Mouse (Mus musculus): ENCODE results near the gene Olfr132. TPM values are rescaled to one million over a fixed set of nuclear protein-coding genes. Genes with fewer than 3 reads are reported as not detected.
"Not testable (repeated sequence)": the region's sequence is repeated elsewhere in the genome, so short reads cannot be mapped to it uniquely, and the experiment has no call there.

Gene Olfr132
- not detected in 2 replicates for polyA plus RNA-seq (2012; rRNA removed)

GRCm38 (mm10) chr17:38134426-38134825 is at the start of gene Olfr132:
Olfr132 (minus strand) TSS chr17:38134526.
- no peak within 1 kb of the TSS for H3K27ac ChIP-seq (ENCODE audit: insufficient read depth, low read length)
- no peak within 1 kb of the TSS for H3K4me3 ChIP-seq (replicated peaks; ENCODE audit: insufficient read depth, low read depth, low read length)
- no peaks in the 10 kb centered on the region for H3K27me3 ChIP-seq (ENCODE audit: control insufficient read depth, insufficient read depth, low read length)
- no peak for DNase-seq
- TF ChIP-seq CTCF (IDR thresholded peaks at IDR 0.05; ENCODE audit: borderline replicate concordance, insufficient read depth, low read depth, low read length) (no peak), POLR2A (IDR thresholded peaks at IDR 0.05; ENCODE audit: borderline replicate concordance, insufficient read depth, low read length) (no peak)
- 64% methylated on average over 1 of the region's 1 CpGs for WGBS
- no peaks in the 10 kb centered on the region for H3K4me1 ChIP-seq (ENCODE audit: control insufficient read depth, insufficient read depth, low read length)

GRCm38 (mm10) chr17:38171088-38171487 is 36.8 kb upstream of the Olfr132 start, which contains the start of gene Olfr134:
Olfr134 (plus strand) TSS chr17:38171388.
- DNase-seq: no peak
- H3K4me1 ChIP-seq (ENCODE audit: control insufficient read depth, insufficient read depth, low read length): no peaks in the 10 kb centered on the region
- H3K27ac ChIP-seq (ENCODE audit: insufficient read depth, low read length): no peak within 1 kb of the TSS
- no peaks in the 10 kb centered on the region for H3K27me3 ChIP-seq (ENCODE audit: control insufficient read depth, insufficient read depth, low read length)
- no peak for TF ChIP-seq POLR2A (IDR thresholded peaks at IDR 0.05; ENCODE audit: borderline replicate concordance, insufficient read depth, low read length)
- TF ChIP-seq CTCF (IDR thresholded peaks at IDR 0.05; ENCODE audit: borderline replicate concordance, insufficient read depth, low read depth, low read length): no peak
- WGBS: 55% methylated on average over 3 of the region's 3 CpGs
- no peak within 1 kb of the TSS for H3K4me3 ChIP-seq (replicated peaks; ENCODE audit: insufficient read depth, low read depth, low read length)

- no peak for DNase-seq
- Histone ChIP-seq H3K27ac (ENCODE audit: insufficient read depth, low read length) (no peak within 1 kb of the TSS), H3K4me1 (ENCODE audit: control insufficient read depth, insufficient read depth, low read length) (no peaks in the 10 kb centered on the region), H3K27me3 (ENCODE audit: control insufficient read depth, insufficient read depth, low read length) (no peaks in the 10 kb centered on the region), H3K4me3 (replicated peaks; ENCODE audit: insufficient read depth, low read depth, low read length) (no peak within 1 kb of the TSS)
- TF ChIP-seq CTCF (IDR thresholded peaks at IDR 0.05; ENCODE audit: borderline replicate concordance, insufficient read depth, low read depth, low read length) (no peak), POLR2A (IDR thresholded peaks at IDR 0.05; ENCODE audit: borderline replicate concordance, insufficient read depth, low read length) (no peak)
- WGBS: 5% methylated on average over 2 of the region's 2 CpGs
Observed at GRCm38 (mm10) chr17:38144981-38145380, 10.7 kb upstream of the Olfr132 start, which contains the start of gene Olfr133. Olfr133 (plus strand) TSS chr17:38145281.

GRCm38 (mm10) chr17:38125371-38125770 is 9.0 kb downstream of the Olfr132 start:
- H3K27ac ChIP-seq (ENCODE audit: insufficient read depth, low read length); H3K4me1 ChIP-seq (ENCODE audit: control insufficient read depth, insufficient read depth, low read length); DNase-seq; H3K27me3 ChIP-seq (ENCODE audit: control insufficient read depth, insufficient read depth, low read length); H3K4me3 ChIP-seq (replicated peaks; ENCODE audit: insufficient read depth, low read depth, low read length): not testable (repeated sequence)
- WGBS: 60% methylated on average over 3 of the region's 3 CpGs

- DNase-seq; H3K4me3 ChIP-seq (replicated peaks; ENCODE audit: insufficient read depth, low read depth, low read length); H3K27ac ChIP-seq (ENCODE audit: insufficient read depth, low read length); H3K4me1 ChIP-seq (ENCODE audit: control insufficient read depth, insufficient read depth, low read length); H3K27me3 ChIP-seq (ENCODE audit: control insufficient read depth, insufficient read depth, low read length): not testable (repeated sequence)
- 90% methylated on average over 1 of the region's 1 CpGs for WGBS
Observed at GRCm38 (mm10) chr17:38124199-38124598, 10.1 kb downstream of the Olfr132 start.

- no peaks in the 10 kb centered on the region for H3K4me1 ChIP-seq (ENCODE audit: control insufficient read depth, insufficient read depth, low read length)
- DNase-seq: no peak
- no peaks in the 10 kb centered on the region for H3K27me3 ChIP-seq (ENCODE audit: control insufficient read depth, insufficient read depth, low read length)
- no peak within 1 kb of the TSS for H3K4me3 ChIP-seq (replicated peaks; ENCODE audit: insufficient read depth, low read depth, low read length)
- no peak within 1 kb of the TSS for H3K27ac ChIP-seq (ENCODE audit: insufficient read depth, low read length)
- TF ChIP-seq POLR2A (IDR thresholded peaks at IDR 0.05; ENCODE audit: borderline replicate concordance, insufficient read depth, low read length) (no peak), CTCF (IDR thresholded peaks at IDR 0.05; ENCODE audit: borderline replicate concordance, insufficient read depth, low read depth, low read length) (no peak)
Observed at GRCm38 (mm10) chr17:38088593-38088992, 45.7 kb downstream of the Olfr132 start, which contains the start of gene Olfr131. Olfr131 (minus strand) TSS chr17:38088693.

GRCm38 (mm10) chr17:38082364-38082763 is 52.0 kb downstream of the Olfr132 start:
- Histone ChIP-seq H3K4me3 (replicated peaks; ENCODE audit: insufficient read depth, low read depth, low read length) (no peak overlapping the region), H3K27ac (ENCODE audit: insufficient read depth, low read length) (no peak overlapping the region), H3K4me1 (ENCODE audit: control insufficient read depth, insufficient read depth, low read length) (no peaks in the 10 kb centered on the region), H3K27me3 (ENCODE audit: control insufficient read depth, insufficient read depth, low read length) (no peaks in the 10 kb centered on the region)
- WGBS: 78% methylated on average over 4 of the region's 4 CpGs
- no peak for DNase-seq
- TF ChIP-seq POLR2A (IDR thresholded peaks at IDR 0.05; ENCODE audit: borderline replicate concordance, insufficient read depth, low read length) (no peak), CTCF (IDR thresholded peaks at IDR 0.05; ENCODE audit: borderline replicate concordance, insufficient read depth, low read depth, low read length) (no peak)

Other genes starting within 250 kb of the Olfr132 start
- gene Olfr127, start 234.1 kb downstream of the Olfr132 start, polyA plus RNA-seq (2012; rRNA removed): not detected in 2 replicates
- gene Olfr128, start 214.0 kb downstream of the Olfr132 start, polyA plus RNA-seq (2012; rRNA removed): not detected in 2 replicates
- gene Olfr761, start 181.4 kb downstream of the Olfr132 start, polyA plus RNA-seq (2012; rRNA removed): not detected in 2 replicates
- not detected in 2 replicates for gene Olfr129, start 74.4 kb downstream of the Olfr132 start, polyA plus RNA-seq (2012; rRNA removed)
- gene Olfr130, start 70.6 kb downstream of the Olfr132 start, polyA plus RNA-seq (2012; rRNA removed): not detected in 2 replicates
- gene Olfr131, start 45.8 kb downstream of the Olfr132 start, polyA plus RNA-seq (2012; rRNA removed): not detected in 2 replicates
- not detected in 2 replicates for gene Olfr133, start 10.8 kb upstream of the Olfr132 start, polyA plus RNA-seq (2012; rRNA removed)
- not detected in 2 replicates for gene Olfr134, start 36.9 kb upstream of the Olfr132 start, polyA plus RNA-seq (2012; rRNA removed)
- gene Olfr135, start 69.8 kb upstream of the Olfr132 start, polyA plus RNA-seq (2012; rRNA removed): not detected in 2 replicates
- not detected in 2 replicates for gene Olfr138, start 126.5 kb upstream of the Olfr132 start, polyA plus RNA-seq (2012; rRNA removed)
- not detected in 2 replicates for gene Olfr137, start 173.0 kb upstream of the Olfr132 start, polyA plus RNA-seq (2012; rRNA removed)
- not detected in 2 replicates for gene Olfr136, start 195.3 kb upstream of the Olfr132 start, polyA plus RNA-seq (2012; rRNA removed)